Mouse (Mus musculus) heart, postnatal 36 days (tissue): ENCODE data around the gene Desi2. TPM values are rescaled to one million over a fixed set of nuclear protein-coding genes. Genes with fewer than 3 reads are reported as not detected.
A peak's percentile ranks its signal among the peaks of the same experiment; 100 is the strongest.
"Not testable (repeated sequence)": the region's sequence is repeated elsewhere in the genome, so short reads cannot be mapped to it uniquely, and the experiment has no call there.

Experiments used
- DNase-seq, 2 experiments: peaks; one replicate each; pipeline ENCODE4 v3.0.0; 2021 to 2022
- intact Hi-C: fragments of 180-260 bp; cut with DNase I; formaldehyde crosslinking; loops from one replicate; pipeline ENCODE4 v1.15.1; 2025
- total RNA-seq, 2 experiments: library from RNA; stranded (reverse); gene quantifications; 2 replicates each; pipeline ENCODE4 v1.2.3; 2021

Desi2 gene
- 10 to 100 TPM; 16.0 to 17.0 TPM for total RNA-seq

GRCm38 (mm10) chr1:178187216-178187791, at the start of gene Desi2:
Desi2 (plus strand) TSS chr1:178187417.
- intact Hi-C loops: loop anchor here (10.0 kb wide), 1 partner anchor 203 kb away; the partner anchor contains the start of gene Catspere2
- DNase-seq: peak; percentile 90 to 93

- intact Hi-C loops: loop anchor here (5.0 kb wide), 2 partner anchors 301 to 316 kb away; no protein-coding TSS in a partner anchor
- DNase-seq: peak in 1 of 2 experiments; percentile 27
Measured at GRCm38 (mm10) chr1:178146513-178146912, 40.7 kb upstream of the Desi2 start.

- intact Hi-C loops: loop anchor here (5.0 kb wide), 2 partner anchors 300 to 315 kb away; no protein-coding TSS in a partner anchor
- not testable (repeated sequence) for DNase-seq
Measured at GRCm38 (mm10) chr1:178146915-178147314, 40.3 kb upstream of the Desi2 start.

- intact Hi-C loops: loop anchor here (10.0 kb wide), 1 partner anchor 197 kb away; the partner anchor contains the start of gene Catspere2
- DNase-seq: no peak
Measured at GRCm38 (mm10) chr1:178182251-178182650, 5.0 kb upstream of the Desi2 start.

- no peak for DNase-seq
- intact Hi-C loops: loop anchor here (10.0 kb wide), 1 partner anchor 201 kb away; the partner anchor contains the start of gene Catspere2
Measured at GRCm38 (mm10) chr1:178185591-178185990, 1.6 kb upstream of the Desi2 start.

GRCm38 (mm10) chr1:178187810-178188209, 593 bp downstream of the Desi2 start:
- intact Hi-C loops: loop anchor here (10.0 kb wide), 1 partner anchor 203 kb away; the partner anchor contains the start of gene Catspere2
- DNase-seq: not testable (repeated sequence)

GRCm38 (mm10) chr1:178188386-178188785, 1.2 kb downstream of the Desi2 start:
- no peak for DNase-seq
- intact Hi-C loops: loop anchor here (10.0 kb wide), 1 partner anchor 204 kb away; the partner anchor contains the start of gene Catspere2

- intact Hi-C loops: no loop called here
- peak; percentile 19 to 50 for DNase-seq
Measured at GRCm38 (mm10) chr1:178205701-178206325, 18.6 kb downstream of the Desi2 start.

GRCm38 (mm10) chr1:178207856-178208255, 20.6 kb downstream of the Desi2 start:
- intact Hi-C loops, DNase-seq: not testable (repeated sequence)

- no peak for DNase-seq
- intact Hi-C loops: no loop called here
Measured at GRCm38 (mm10) chr1:178209966-178210365, 22.7 kb downstream of the Desi2 start.

GRCm38 (mm10) chr1:178217157-178217556, 29.9 kb downstream of the Desi2 start:
- intact Hi-C loops: no loop called here
- no peak for DNase-seq

GRCm38 (mm10) chr1:178218305-178218704, 31.1 kb downstream of the Desi2 start:
- intact Hi-C loops: no loop called here
- no peak for DNase-seq

- intact Hi-C loops: no loop called here
- DNase-seq: peak in 1 of 2 experiments; percentile 18
Measured at GRCm38 (mm10) chr1:178219166-178220077, 32.2 kb downstream of the Desi2 start.

- intact Hi-C loops, DNase-seq: not testable (repeated sequence)
Measured at GRCm38 (mm10) chr1:178228888-178229287, 41.7 kb downstream of the Desi2 start.

- intact Hi-C loops: no loop called here
- no peak for DNase-seq
Measured at GRCm38 (mm10) chr1:178234109-178234508, 46.9 kb downstream of the Desi2 start.

- intact Hi-C loops: no loop called here
Measured at GRCm38 (mm10) chr1:178235919-178236466, 48.8 kb downstream of the Desi2 start.

GRCm38 (mm10) chr1:178238676-178239075, 51.5 kb downstream of the Desi2 start:
- no peak for DNase-seq
- intact Hi-C loops: no loop called here

More at GRCm38 (mm10) chr1:178235919-178236466, 48.8 kb downstream of the Desi2 start:
- DNase-seq: no peak

GRCm38 (mm10) chr1:178241884-178242508, 54.8 kb downstream of the Desi2 start:
- DNase-seq: no peak
- intact Hi-C loops: loop anchor here (5.0 kb wide), 1 partner anchor 60 kb away; no protein-coding TSS in a partner anchor

GRCm38 (mm10) chr1:178248107-178248820, 61.0 kb downstream of the Desi2 start:
- no peak for DNase-seq
- intact Hi-C loops: no loop called here
